Mouse (Mus musculus) c-Kit-positive CD71-positive TER-119-positive erythroid progenitor cells, embryonic 14.5 days (primary cell): ENCODE data around the gene Crkl.

Experiments
- DNase-seq: peaks from one replicate; pipeline ENCODE4 v3.0.0-alpha.2; 2013; ENCODE audit warnings: low spot score

Gene Crkl

DNA sequence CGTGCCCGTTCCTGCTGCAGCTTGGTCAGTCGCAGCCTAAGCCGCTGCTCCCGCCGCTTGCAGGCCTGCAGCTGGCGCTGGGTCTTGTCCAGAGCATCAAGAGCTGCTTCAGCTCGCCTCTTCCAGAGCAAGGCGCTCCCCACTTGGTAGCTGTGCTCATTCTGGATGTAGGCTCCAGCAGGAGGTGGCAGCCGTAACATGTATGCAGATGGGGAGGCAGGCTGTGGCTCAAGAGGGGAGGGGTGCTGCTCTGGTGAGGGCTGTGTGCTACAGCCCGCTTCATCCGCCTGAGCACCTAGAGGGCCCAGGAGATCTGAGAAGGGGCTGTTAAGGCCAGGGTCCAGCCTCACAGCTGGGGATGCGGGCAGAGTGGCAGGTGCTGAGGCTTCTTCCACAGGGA lies 76.5 kb downstream of the Crkl start:
- DNase-seq = no peak

DNA sequence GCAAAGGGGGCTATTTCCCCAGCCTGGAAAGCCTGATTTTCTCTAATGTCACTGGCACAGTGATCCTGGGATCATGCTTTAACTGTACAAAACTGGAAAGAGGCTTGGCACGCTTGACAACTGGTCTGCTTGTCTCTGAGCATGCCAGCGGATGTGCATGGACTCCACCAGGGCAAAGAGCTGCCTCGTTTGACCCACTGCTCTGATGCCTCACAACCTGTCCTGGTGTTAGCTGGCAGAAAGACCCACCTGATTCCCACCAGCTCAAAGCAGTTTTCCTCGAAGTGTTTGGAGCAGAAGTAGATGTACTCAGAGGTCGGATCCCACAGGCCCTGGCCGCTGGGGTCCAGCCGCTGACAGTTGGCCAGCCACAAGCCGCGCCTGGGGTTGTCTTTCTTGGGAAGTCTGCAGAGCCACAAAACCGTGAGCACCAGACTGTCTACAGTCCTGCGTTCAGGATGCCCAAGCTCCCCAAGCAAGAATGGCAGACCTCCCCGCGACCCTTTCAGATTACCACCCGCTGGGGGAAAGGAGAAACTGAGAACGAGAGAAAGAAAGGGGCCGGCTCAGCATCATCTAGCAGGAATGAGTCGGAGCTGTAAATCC lies 78.3 kb downstream of the Crkl start:
- DNase-seq = no peak

DNA sequence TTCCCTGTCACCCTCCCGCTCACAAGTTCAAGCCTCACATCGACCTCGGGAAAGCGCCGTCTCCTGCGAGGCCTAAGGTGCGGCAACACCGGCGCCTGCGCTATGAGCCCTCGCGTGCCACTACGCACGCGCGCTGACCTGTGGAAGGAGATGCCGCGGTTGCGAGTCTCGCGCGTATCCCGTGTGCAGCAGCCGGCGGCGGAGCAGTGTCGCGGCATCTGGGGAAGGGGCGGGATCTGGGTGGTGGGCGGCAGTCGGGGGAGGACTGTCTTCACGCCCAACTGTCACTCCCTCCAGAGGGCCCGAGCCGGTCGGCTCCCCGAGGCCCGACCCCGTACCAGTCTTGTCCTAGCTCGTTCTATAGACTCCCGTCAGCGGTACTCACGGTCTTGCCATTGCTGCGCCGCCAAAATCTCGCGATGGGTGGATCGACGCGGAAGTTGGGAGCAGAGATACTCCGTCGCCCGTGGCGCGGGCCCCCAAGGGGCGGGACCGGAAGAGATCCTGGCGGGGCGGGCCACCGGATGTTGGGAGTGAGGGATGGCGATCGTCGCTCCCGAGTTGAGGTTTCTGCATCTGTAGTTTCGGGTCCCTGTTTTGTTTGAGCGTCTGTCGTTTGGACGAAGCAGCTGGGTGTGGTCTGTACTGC lies 79.0 kb downstream of the Crkl start, which contains the start of gene Thap7:
Thap7 (minus strand) TSS at position 497 of the 649 bp plus-strand sequence.
- DNase-seq = peak; percentile 96

DNA sequence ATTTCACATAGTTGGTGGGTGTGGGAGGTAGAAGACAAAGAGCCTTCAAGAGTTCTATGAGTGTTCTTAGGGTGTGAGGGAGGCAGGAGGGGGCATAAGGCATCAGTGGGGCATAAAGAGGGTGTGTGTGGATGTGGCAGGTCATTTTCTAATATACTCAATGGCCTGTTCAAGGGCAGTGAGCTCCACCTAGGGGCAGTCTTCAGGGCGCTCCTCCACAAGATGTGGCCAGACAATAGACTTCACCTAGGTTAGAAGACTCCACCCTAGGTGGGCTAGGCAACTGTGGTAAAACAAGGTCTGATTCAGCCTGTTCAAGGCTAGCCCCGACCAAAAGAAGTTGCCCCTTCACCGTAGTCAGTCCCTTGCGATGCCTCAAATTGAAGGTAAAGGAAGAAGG lies 80.5 kb downstream of the Crkl start:
- DNase-seq = no peak

DNA sequence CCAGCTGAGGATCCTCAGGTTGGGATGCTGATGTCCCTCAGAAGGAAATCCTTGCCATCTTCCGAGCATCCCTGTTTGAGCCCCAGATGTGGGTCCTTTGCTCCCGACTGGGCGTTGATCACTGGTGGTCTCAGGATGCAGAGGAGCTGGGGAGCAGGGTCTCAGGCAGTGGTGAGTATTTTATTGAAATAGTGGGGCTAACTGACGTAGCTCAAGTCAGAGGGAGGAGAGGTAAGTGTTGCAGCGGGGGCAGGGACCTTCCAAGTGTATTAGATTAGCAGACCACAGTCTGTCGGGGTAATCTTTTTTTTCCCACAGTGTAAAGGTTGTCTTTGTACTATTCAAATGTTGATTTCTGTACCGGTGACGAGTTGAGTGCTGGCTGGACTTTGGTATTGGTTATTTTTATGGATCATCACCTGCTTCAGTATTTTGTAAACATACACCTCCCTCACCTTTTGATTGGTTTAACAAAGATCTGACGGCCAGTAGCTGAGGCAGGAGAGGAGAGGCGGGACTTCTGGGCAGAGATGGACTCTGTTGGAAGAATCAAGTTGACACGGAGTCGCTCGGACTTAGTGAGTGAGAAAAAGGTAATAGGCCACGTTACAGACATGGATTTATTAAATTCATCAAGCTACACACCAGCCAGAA lies 81.0 kb downstream of the Crkl start:
- DNase-seq = no peak

DNA sequence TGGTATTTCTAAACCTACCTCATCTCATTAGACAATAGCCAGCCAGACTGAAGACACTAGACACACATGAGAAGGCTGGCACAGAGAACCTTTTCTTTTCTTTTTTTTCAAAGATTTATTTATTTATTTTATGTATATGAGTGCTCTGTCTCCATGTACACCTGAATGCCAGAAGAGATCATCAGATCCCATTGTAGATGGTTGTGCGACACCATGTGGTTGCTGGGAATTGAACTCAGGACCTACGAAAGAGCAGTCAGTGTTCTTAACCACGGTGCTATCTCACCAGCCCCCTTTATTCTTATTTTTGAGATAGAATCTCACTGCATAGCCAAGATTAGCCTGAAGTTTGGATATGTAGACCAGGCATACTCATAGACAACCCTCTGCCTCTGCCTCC lies 84.8 kb downstream of the Crkl start:
- no peak for DNase-seq
